Mouse (Mus musculus): ENCODE data around the gene Zdhhc18. TPM values are rescaled to one million over a fixed set of nuclear protein-coding genes. Genes with fewer than 3 reads are reported as not detected.
A peak's percentile ranks its signal among the peaks of the same experiment; 100 is the strongest.

Gene Zdhhc18
- polyA plus RNA-seq (2015; fragmentation: Nextera tagmentation; extraction: Ambion mirVana) = 12.0 and 15.8 TPM in 2 replicates

GRCm38 (mm10) chr4:133649989-133650699 is at the start of gene Zdhhc18:
TSS of gene Zdhhc18 (minus strand) at chr4:133650154.
- H3K4me2 ChIP-seq = peak within 1 kb of the TSS; percentile 41
- WGBS = 41% methylated on average over 7 of the region's 7 CpGs
- no peaks in the 10 kb centered on the region for H3K36me3 ChIP-seq
- H3K27ac ChIP-seq (replicated peaks) = peak within 1 kb of the TSS; percentile 34; the same call in 1 of the 2 replicates
- no peaks in the 10 kb centered on the region for H3K4me1 ChIP-seq (replicated peaks)
- H3K9ac ChIP-seq = no peak within 1 kb of the TSS
- H3K4me3 ChIP-seq = 0 out of 2 replicates have a peak within 1 kb of the TSS, but pooled peaks have one; percentile 9
- ATAC-seq (ENCODE audit: low FRiP score, low read depth) = peak; percentile 61; the same call in 1 of the 2 replicates
- H3K27me3 ChIP-seq = no peaks in the 10 kb centered on the region
- no peaks in the 10 kb centered on the region for H3K9me3 ChIP-seq

- Histone ChIP-seq H3K27ac (replicated peaks) (no peak overlapping the region), H3K27me3 (no peaks in the 10 kb centered on the region), H3K4me3 (no peak overlapping the region), H3K9ac (no peak overlapping the region), H3K36me3 (peaks cover 55% of the 10 kb centered on the region), H3K4me2 (no peak overlapping the region), H3K4me1 (replicated peaks) (no peaks in the 10 kb centered on the region; the same call in 1 of the 2 replicates), H3K9me3 (no peaks in the 10 kb centered on the region)
- no peak for ATAC-seq (ENCODE audit: low FRiP score, low read depth)
- 76% methylated on average over 3 of the region's 3 CpGs for WGBS
These were observed 45.4 kb upstream of the Zdhhc18 start for GRCm38 (mm10) chr4:133695363-133695762.

- Histone ChIP-seq H3K9ac (no peak overlapping the region), H3K4me1 (replicated peaks) (peaks cover 7% of the 10 kb centered on the region; the same call in 1 of the 2 replicates), H3K9me3 (no peaks in the 10 kb centered on the region), H3K27ac (replicated peaks) (0 out of 2 replicates have a peak overlapping the region, but pooled peaks have one; percentile 17), H3K36me3 (peaks cover 98% of the 10 kb centered on the region), H3K4me3 (no peak overlapping the region), H3K4me2 (no peak overlapping the region), H3K27me3 (no peaks in the 10 kb centered on the region)
- no peak for ATAC-seq (ENCODE audit: low FRiP score, low read depth)
- 31% methylated on average over 5 of the region's 5 CpGs for WGBS
These were observed 40.3 kb upstream of the Zdhhc18 start for GRCm38 (mm10) chr4:133690252-133690651.

GRCm38 (mm10) chr4:133688417-133689067 is 38.6 kb upstream of the Zdhhc18 start:
- Histone ChIP-seq H3K9ac (no peak overlapping the region), H3K27me3 (no peaks in the 10 kb centered on the region), H3K4me2 (no peak overlapping the region), H3K4me3 (no peak overlapping the region), H3K27ac (replicated peaks) (no peak overlapping the region), H3K9me3 (no peaks in the 10 kb centered on the region), H3K4me1 (replicated peaks) (peaks cover 7% of the 10 kb centered on the region; the same call in 1 of the 2 replicates), H3K36me3 (peaks cover 99% of the 10 kb centered on the region)
- WGBS = 64% methylated on average over 7 of the region's 7 CpGs
- ATAC-seq (ENCODE audit: low FRiP score, low read depth) = no peak

GRCm38 (mm10) chr4:133687126-133687525 is 37.2 kb upstream of the Zdhhc18 start:
- H3K4me3 ChIP-seq = no peak overlapping the region
- no peaks in the 10 kb centered on the region for H3K27me3 ChIP-seq
- no peak overlapping the region for H3K27ac ChIP-seq (replicated peaks)
- H3K9ac ChIP-seq = no peak overlapping the region
- H3K9me3 ChIP-seq = no peaks in the 10 kb centered on the region
- no peak overlapping the region for H3K4me2 ChIP-seq
- peaks cover 99% of the 10 kb centered on the region for H3K36me3 ChIP-seq
- peaks cover 7% of the 10 kb centered on the region; the same call in 1 of the 2 replicates for H3K4me1 ChIP-seq (replicated peaks)
- WGBS = 85% methylated on average over 5 of the region's 5 CpGs
- no peak for ATAC-seq (ENCODE audit: low FRiP score, low read depth)

- 94% methylated on average over 11 of the region's 11 CpGs for WGBS
- H3K9ac ChIP-seq = no peak overlapping the region
- H3K4me1 ChIP-seq (replicated peaks) = peaks cover 7% of the 10 kb centered on the region; the same call in 1 of the 2 replicates
- no peak overlapping the region for H3K4me3 ChIP-seq
- no peak overlapping the region for H3K4me2 ChIP-seq
- no peaks in the 10 kb centered on the region for H3K9me3 ChIP-seq
- no peak for ATAC-seq (ENCODE audit: low FRiP score, low read depth)
- H3K27ac ChIP-seq (replicated peaks) = no peak overlapping the region
- no peaks in the 10 kb centered on the region for H3K27me3 ChIP-seq
- peaks cover 96% of the 10 kb centered on the region for H3K36me3 ChIP-seq
These were observed 36.6 kb upstream of the Zdhhc18 start for GRCm38 (mm10) chr4:133686512-133686911.

- H3K27me3 ChIP-seq = no peaks in the 10 kb centered on the region
- H3K4me1 ChIP-seq (replicated peaks) = peaks cover 17% of the 10 kb centered on the region; the same call in 1 of the 2 replicates
- H3K9me3 ChIP-seq = no peaks in the 10 kb centered on the region
- H3K9ac ChIP-seq = no peak overlapping the region
- 84% methylated on average over 14 of the region's 14 CpGs for WGBS
- no peak overlapping the region for H3K27ac ChIP-seq (replicated peaks)
- peaks cover 62% of the 10 kb centered on the region for H3K36me3 ChIP-seq
- no peak overlapping the region for H3K4me3 ChIP-seq
- no peak overlapping the region for H3K4me2 ChIP-seq
- no peak for ATAC-seq (ENCODE audit: low FRiP score, low read depth)
These were observed 30.3 kb upstream of the Zdhhc18 start for GRCm38 (mm10) chr4:133680206-133680786.

GRCm38 (mm10) chr4:133679629-133680028 is 29.7 kb upstream of the Zdhhc18 start:
- 90% methylated on average over 7 of the region's 7 CpGs for WGBS
- no peak for ATAC-seq (ENCODE audit: low FRiP score, low read depth)
- Histone ChIP-seq H3K27ac (replicated peaks) (no peak overlapping the region), H3K4me3 (no peak overlapping the region), H3K36me3 (peaks cover 55% of the 10 kb centered on the region), H3K4me1 (replicated peaks) (peaks cover 18% of the 10 kb centered on the region), H3K9me3 (no peaks in the 10 kb centered on the region), H3K4me2 (no peak overlapping the region), H3K9ac (no peak overlapping the region), H3K27me3 (no peaks in the 10 kb centered on the region)

GRCm38 (mm10) chr4:133677266-133677665 is 27.3 kb upstream of the Zdhhc18 start:
- H3K4me2 ChIP-seq = no peak overlapping the region
- no peak overlapping the region for H3K9ac ChIP-seq
- H3K36me3 ChIP-seq = peaks cover 32% of the 10 kb centered on the region
- H3K9me3 ChIP-seq = no peaks in the 10 kb centered on the region
- H3K27ac ChIP-seq (replicated peaks) = no peak overlapping the region
- no peak overlapping the region for H3K4me3 ChIP-seq
- peaks cover 37% of the 10 kb centered on the region for H3K4me1 ChIP-seq (replicated peaks)
- H3K27me3 ChIP-seq = no peaks in the 10 kb centered on the region
- 75% methylated on average over 7 of the region's 7 CpGs for WGBS
- no peak for ATAC-seq (ENCODE audit: low FRiP score, low read depth)

GRCm38 (mm10) chr4:133676189-133676588 is 26.2 kb upstream of the Zdhhc18 start:
- Histone ChIP-seq H3K4me2 (no peak overlapping the region), H3K27ac (replicated peaks) (peak overlapping the region; percentile 71), H3K9me3 (no peaks in the 10 kb centered on the region), H3K36me3 (peaks cover 23% of the 10 kb centered on the region), H3K4me3 (no peak overlapping the region), H3K27me3 (no peaks in the 10 kb centered on the region), H3K4me1 (replicated peaks) (peaks cover 44% of the 10 kb centered on the region), H3K9ac (no peak overlapping the region)
- WGBS = 22% methylated on average over 3 of the region's 3 CpGs
- no peak for ATAC-seq (ENCODE audit: low FRiP score, low read depth)

GRCm38 (mm10) chr4:133675594-133676016 is 25.7 kb upstream of the Zdhhc18 start:
- peak; percentile 40; the same call in 1 of the 2 replicates for ATAC-seq (ENCODE audit: low FRiP score, low read depth)
- Histone ChIP-seq H3K27me3 (no peaks in the 10 kb centered on the region), H3K9me3 (no peaks in the 10 kb centered on the region), H3K4me3 (no peak overlapping the region), H3K4me2 (no peak overlapping the region), H3K27ac (replicated peaks) (peak overlapping the region; percentile 71), H3K9ac (no peak overlapping the region), H3K36me3 (peaks cover 18% of the 10 kb centered on the region), H3K4me1 (replicated peaks) (peaks cover 49% of the 10 kb centered on the region)
- WGBS = 3% methylated on average over 5 of the region's 5 CpGs

GRCm38 (mm10) chr4:133674331-133674695 is 24.4 kb upstream of the Zdhhc18 start:
- 69% methylated on average over 8 of the region's 8 CpGs for WGBS

More at GRCm38 (mm10) chr4:133674331-133674695, 24.4 kb upstream of the Zdhhc18 start:
- Histone ChIP-seq H3K9ac (no peak overlapping the region), H3K4me2 (peak overlapping the region; percentile 72), H3K4me1 (replicated peaks) (peaks cover 60% of the 10 kb centered on the region), H3K4me3 (no peak overlapping the region), H3K27me3 (no peaks in the 10 kb centered on the region), H3K36me3 (peaks cover 5% of the 10 kb centered on the region), H3K9me3 (no peaks in the 10 kb centered on the region), H3K27ac (replicated peaks) (peak overlapping the region; percentile 97)
- ATAC-seq (ENCODE audit: low FRiP score, low read depth) = no peak

All from hindbrain, embryonic 15.5 days (tissue).